Mouse (Mus musculus): ENCODE measurements at regions not wholly inside any gene's neighbourhood (a gene's known extent, or its start where the extent isn't known, plus 50 kb on each side); places are given as distances from the start of the nearest gene placed in this dataset.

- Histone ChIP-seq H3K27me3 (ENCODE audit: control insufficient read depth, insufficient read depth, low read length) (peaks cover 5% of the 10 kb centered on the region; the same call in 1 of the 2 replicates), H3K9ac (replicated peaks; ENCODE audit: low read length) (no peak overlapping the region), H3K27ac (replicated peaks; ENCODE audit: low read depth, low read length) (no peak overlapping the region), H3K4me3 (replicated peaks; ENCODE audit: low read depth, low read length) (no peak overlapping the region), H3K9me3 (ENCODE audit: control insufficient read depth, low read length) (no peaks in the 10 kb centered on the region), H3K36me3 (ENCODE audit: control insufficient read depth, insufficient read depth, low read length) (no peaks in the 10 kb centered on the region), H3K4me1 (ENCODE audit: control insufficient read depth, insufficient read depth, low read length) (0 out of 2 replicates have a peak, but pooled peaks cover under 1% of the 10 kb centered on the region), H3K4me2 (ENCODE audit: low read length) (no peak overlapping the region)
- 24% methylated on average over 6 of the region's 6 CpGs for WGBS
- no peak for DNase-seq
- no peak for ATAC-seq (ENCODE audit: low FRiP score, low TSS enrichment)
Observed at GRCm38 (mm10) chrX:99523306-99523705, 52.2 kb upstream of the Pja1 start.

GRCm38 (mm10) chrX:99522830-99523229, 51.8 kb upstream of the Pja1 start:
- Histone ChIP-seq H3K4me2 (ENCODE audit: low read length) (no peak overlapping the region), H3K4me3 (replicated peaks; ENCODE audit: low read depth, low read length) (no peak overlapping the region), H3K36me3 (ENCODE audit: control insufficient read depth, insufficient read depth, low read length) (no peaks in the 10 kb centered on the region), H3K4me1 (ENCODE audit: control insufficient read depth, insufficient read depth, low read length) (0 out of 2 replicates have a peak, but pooled peaks cover 3% of the 10 kb centered on the region), H3K9ac (replicated peaks; ENCODE audit: low read length) (no peak overlapping the region), H3K27ac (replicated peaks; ENCODE audit: low read depth, low read length) (peak overlapping the region; percentile 37; the same call in 1 of the 2 replicates), H3K27me3 (ENCODE audit: control insufficient read depth, insufficient read depth, low read length) (peaks cover 5% of the 10 kb centered on the region; the same call in 1 of the 2 replicates), H3K9me3 (ENCODE audit: control insufficient read depth, low read length) (no peaks in the 10 kb centered on the region)
- WGBS = 23% methylated on average over 5 of the region's 5 CpGs
- DNase-seq = peak; percentile 84
- peak; percentile 78 for ATAC-seq (ENCODE audit: low FRiP score, low TSS enrichment)

- ATAC-seq (ENCODE audit: low FRiP score, low TSS enrichment) (peak; percentile 90), DNase-seq (peak; percentile 66)
- no peak overlapping the region for H3K9ac ChIP-seq (replicated peaks; ENCODE audit: low read length)
- H3K36me3 ChIP-seq (ENCODE audit: control insufficient read depth, insufficient read depth, low read length) = no peaks in the 10 kb centered on the region
- H3K4me1 ChIP-seq (ENCODE audit: control insufficient read depth, insufficient read depth, low read length) = 0 out of 2 replicates have a peak, but pooled peaks cover 3% of the 10 kb centered on the region
- no peak overlapping the region for H3K4me3 ChIP-seq (replicated peaks; ENCODE audit: low read depth, low read length)
- peak overlapping the region; percentile 37; the same call in 1 of the 2 replicates for H3K27ac ChIP-seq (replicated peaks; ENCODE audit: low read depth, low read length)
- H3K9me3 ChIP-seq (ENCODE audit: control insufficient read depth, low read length) = no peaks in the 10 kb centered on the region
- peaks cover 5% of the 10 kb centered on the region for H3K27me3 ChIP-seq (ENCODE audit: control insufficient read depth, insufficient read depth, low read length)
- no peak overlapping the region for H3K4me2 ChIP-seq (ENCODE audit: low read length)
- WGBS = 18% methylated on average over 11 of the region's 11 CpGs
Observed at GRCm38 (mm10) chrX:99522289-99522688, 51.2 kb upstream of the Pja1 start.

GRCm38 (mm10) chrX:99521866-99522265, 50.8 kb upstream of the Pja1 start:
- Histone ChIP-seq H3K9me3 (ENCODE audit: control insufficient read depth, low read length) (no peaks in the 10 kb centered on the region), H3K9ac (replicated peaks; ENCODE audit: low read length) (no peak overlapping the region), H3K36me3 (ENCODE audit: control insufficient read depth, insufficient read depth, low read length) (no peaks in the 10 kb centered on the region), H3K27me3 (ENCODE audit: control insufficient read depth, insufficient read depth, low read length) (peaks cover 5% of the 10 kb centered on the region), H3K27ac (replicated peaks; ENCODE audit: low read depth, low read length) (0 out of 2 replicates have a peak overlapping the region, but pooled peaks have one; percentile 37), H3K4me1 (ENCODE audit: control insufficient read depth, insufficient read depth, low read length) (0 out of 2 replicates have a peak, but pooled peaks cover 3% of the 10 kb centered on the region), H3K4me3 (replicated peaks; ENCODE audit: low read depth, low read length) (no peak overlapping the region), H3K4me2 (ENCODE audit: low read length) (no peak overlapping the region)
- 30% methylated on average over 7 of the region's 7 CpGs for WGBS
- ATAC-seq (ENCODE audit: low FRiP score, low TSS enrichment) (no peak), DNase-seq (no peak)

All from midbrain, embryonic 14.5 days (tissue).